Mouse (Mus musculus) myocyte (in vitro differentiated cells): ENCODE results near the gene Olfm3. TPM values are rescaled to one million over a fixed set of nuclear protein-coding genes. Genes with fewer than 3 reads are reported as not detected.

ENCODE experiments used
- H3K27me3 ChIP-seq: one replicate; pipeline ENCODE4 v1.6.1; 2011; ENCODE audit not compliant: control insufficient read depth, insufficient read depth, insufficient read length
- H3K36me3 ChIP-seq: one replicate; pipeline ENCODE4 v1.6.1; 2011; ENCODE audit not compliant: control insufficient read depth, insufficient read depth
- H3K4me2 ChIP-seq: one replicate; pipeline ENCODE4 v1.6.1; 2011; ENCODE audit warnings: low read depth, control low read depth
- H3K4me3 ChIP-seq: one replicate; pipeline ENCODE4 v1.5.1; 2011; ENCODE audit warnings: mild to moderate bottlenecking, control low read depth, moderate library complexity
- H3K79me2 ChIP-seq: one replicate; pipeline ENCODE4 v1.6.1; 2011; ENCODE audit not compliant: control insufficient read depth, insufficient read depth
- H3ac ChIP-seq: one replicate; pipeline ENCODE4 v1.6.1; 2011; ENCODE audit not compliant: control insufficient read depth, insufficient read length
- CEBPB ChIP-seq: IDR thresholded peaks from 2 replicates; pipeline ENCODE4 v1.6.1; 2011; ENCODE audit warnings: mild to moderate bottlenecking, moderate library complexity; ENCODE audit not compliant: poor library complexity, insufficient read depth, severe bottlenecking
- E2F4 ChIP-seq: IDR thresholded peaks from one replicate; pipeline ENCODE4 v1.6.1; 2011; ENCODE audit warnings: mild to moderate bottlenecking, control low read depth, moderate library complexity; ENCODE audit not compliant: insufficient read depth
- MAX ChIP-seq: IDR thresholded peaks from one replicate; pipeline ENCODE4 v1.6.1; 2011; ENCODE audit warnings: low read depth, mild to moderate bottlenecking, control low read depth
- MYOD1 ChIP-seq, 3 experiments: IDR thresholded peaks; one replicate each; pipeline ENCODE4 v1.6.1; 2011; ENCODE audit warnings: control low read depth in 2 of 3, low read depth in 2 of 3, mild to moderate bottlenecking in 2 of 3, moderate library complexity in 1 of 3; ENCODE audit not compliant: insufficient read length in 2 of 3, control insufficient read depth in 1 of 3
- MYOG ChIP-seq, 3 experiments: IDR thresholded peaks; one replicate each; pipeline ENCODE4 v1.6.1; 2011; ENCODE audit warnings: control low read depth in 2 of 3, low read depth in 2 of 3, mild to moderate bottlenecking in 2 of 3; ENCODE audit not compliant: insufficient read length in 2 of 3, control insufficient read depth in 1 of 3, insufficient read depth in 1 of 3
- POLR2A ChIP-seq: IDR thresholded peaks from one replicate; pipeline ENCODE4 v1.6.1; 2011; ENCODE audit warnings: low read depth, mild to moderate bottlenecking, control low read depth, moderate library complexity; ENCODE audit not compliant: insufficient read length
- POLR2AphosphoS2 ChIP-seq: IDR thresholded peaks from one replicate; pipeline ENCODE4 v1.6.1; 2011; ENCODE audit warnings: low read depth, control low read depth; ENCODE audit not compliant: insufficient read length
- REST ChIP-seq: IDR thresholded peaks from one replicate; pipeline ENCODE4 v1.6.1; 2011; ENCODE audit warnings: mild to moderate bottlenecking, control low read depth, moderate library complexity; ENCODE audit not compliant: insufficient read depth, insufficient read length
- SRF ChIP-seq: IDR thresholded peaks from one replicate; pipeline ENCODE4 v1.6.1; 2011; ENCODE audit warnings: low read depth; ENCODE audit not compliant: control insufficient read depth, insufficient read length
- TCF12 ChIP-seq: IDR thresholded peaks from one replicate; pipeline ENCODE4 v1.6.1; 2011; ENCODE audit warnings: mild to moderate bottlenecking, control low read depth; ENCODE audit not compliant: poor library complexity, insufficient read depth, severe bottlenecking
- TCF3 ChIP-seq: IDR thresholded peaks from one replicate; pipeline ENCODE4 v1.6.1; 2011; ENCODE audit warnings: low read depth, control low read depth; ENCODE audit not compliant: insufficient read length
- USF1 ChIP-seq: IDR thresholded peaks from one replicate; pipeline ENCODE4 v1.6.1; 2011; ENCODE audit warnings: low read depth, mild to moderate bottlenecking, control low read depth, moderate library complexity
- polyA plus RNA-seq: library from polyadenylated mRNA; unstranded; fragments of >200 nt; fragmentation: generic; extraction: Trizol; gene quantifications from one replicate; pipeline ENCODE4 v1.2.1, GENCODE M21; 2012; ENCODE audit warnings: missing spikeins

Olfm3 gene
- polyA plus RNA-seq, 1 experiment = not detected

DNA sequence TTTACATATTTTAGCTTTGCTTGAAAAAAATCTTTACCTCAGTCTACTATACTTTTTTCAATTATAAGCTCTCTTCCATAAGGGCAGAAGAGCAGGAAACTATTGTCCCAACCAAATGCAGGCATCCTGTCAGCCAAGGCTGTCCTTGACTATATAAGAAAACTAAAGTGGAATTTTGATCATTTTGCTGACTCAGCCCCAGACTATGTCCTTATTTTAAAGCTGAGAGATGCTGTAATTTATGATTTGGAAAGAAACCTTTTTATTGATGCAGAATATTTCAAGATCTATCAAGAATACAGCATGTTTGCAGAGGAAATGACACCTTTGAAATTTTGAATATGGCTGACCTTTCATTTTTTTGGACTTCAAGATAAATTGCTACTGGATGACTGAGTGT is 51.0 kb downstream of the Olfm3 start:
- H3K4me3 ChIP-seq = no peak overlapping the region
- H3ac ChIP-seq = no peak overlapping the region
- no peaks in the 10 kb centered on the region for H3K79me2 ChIP-seq
- no peaks in the 10 kb centered on the region for H3K27me3 ChIP-seq
- no peak for TF ChIP-seq TCF3
- no peak overlapping the region for H3K4me2 ChIP-seq
- H3K36me3 ChIP-seq = no peaks in the 10 kb centered on the region

GRCm38 (mm10) chr3:114959311-114959967 is 55.6 kb downstream of the Olfm3 start:
- no peaks in the 10 kb centered on the region for H3K79me2 ChIP-seq
- no peaks in the 10 kb centered on the region for H3K27me3 ChIP-seq
- TF ChIP-seq REST (no peak), SRF (no peak), TCF12 (no peak), USF1 (no peak), POLR2AphosphoS2 (no peak), E2F4 (no peak), POLR2A (no peak), CEBPB (no peak)
- H3K4me2 ChIP-seq = no peak overlapping the region
- no peaks in the 10 kb centered on the region for H3K36me3 ChIP-seq
- no peak overlapping the region for H3ac ChIP-seq
- H3K4me3 ChIP-seq = no peak overlapping the region

DNA sequence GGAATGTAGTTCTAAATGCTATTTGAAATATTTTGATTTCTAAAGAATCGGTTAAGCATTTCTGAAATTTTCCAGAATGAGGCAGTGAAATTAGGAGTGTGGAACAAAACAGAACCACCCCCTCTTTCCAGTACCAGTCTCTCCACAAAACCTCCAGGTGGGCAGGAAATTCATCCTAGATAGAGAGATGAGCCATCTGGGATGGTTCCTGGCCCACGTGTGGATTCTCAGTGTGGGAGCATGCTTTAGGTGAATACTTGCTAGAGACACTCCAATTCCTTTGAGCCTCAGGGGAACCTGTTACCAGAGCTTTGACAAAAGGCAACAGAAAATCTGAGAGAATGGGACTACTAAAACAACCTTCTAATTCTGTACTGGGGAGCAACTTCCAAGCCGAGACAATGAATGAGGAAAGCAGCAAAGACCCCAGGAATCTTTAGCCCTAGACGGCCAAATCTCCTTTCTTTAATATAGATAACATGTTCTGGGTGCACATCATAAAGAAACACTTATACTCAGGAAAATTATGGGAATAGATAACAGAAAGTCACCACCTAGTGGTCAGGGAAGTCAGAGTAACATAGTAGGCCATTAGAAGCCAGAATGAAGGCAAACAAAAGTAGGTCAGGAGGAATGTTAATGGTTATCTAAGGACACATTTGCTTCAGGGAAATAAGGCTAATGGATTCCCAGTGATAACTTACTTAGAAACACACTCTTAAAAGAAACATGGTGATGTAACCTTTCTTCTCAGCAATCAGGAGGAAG is 58.6 kb downstream of the Olfm3 start:
- no peaks in the 10 kb centered on the region for H3K36me3 ChIP-seq
- no peak overlapping the region for H3ac ChIP-seq
- H3K79me2 ChIP-seq = no peaks in the 10 kb centered on the region
- no peaks in the 10 kb centered on the region for H3K27me3 ChIP-seq
- no peak overlapping the region for H3K4me2 ChIP-seq
- H3K4me3 ChIP-seq = no peak overlapping the region
- TF ChIP-seq CEBPB (no peak), E2F4 (no peak), USF1 (no peak), MAX (no peak), TCF3 (no peak), TCF12 (no peak), REST (no peak), SRF (no peak), MYOD1 (IDR thresholded peaks at IDR 0.05; ENCODE audit: control insufficient read depth in 1 of 3, insufficient read length in 2 of 3, low read depth in 2 of 3) (no peak), MYOG (IDR thresholded peaks at IDR 0.05; ENCODE audit: control insufficient read depth in 1 of 3, insufficient read depth in 1 of 3, insufficient read length in 2 of 3, low read depth in 2 of 3) (no peak), POLR2A (no peak), POLR2AphosphoS2 (no peak)

DNA sequence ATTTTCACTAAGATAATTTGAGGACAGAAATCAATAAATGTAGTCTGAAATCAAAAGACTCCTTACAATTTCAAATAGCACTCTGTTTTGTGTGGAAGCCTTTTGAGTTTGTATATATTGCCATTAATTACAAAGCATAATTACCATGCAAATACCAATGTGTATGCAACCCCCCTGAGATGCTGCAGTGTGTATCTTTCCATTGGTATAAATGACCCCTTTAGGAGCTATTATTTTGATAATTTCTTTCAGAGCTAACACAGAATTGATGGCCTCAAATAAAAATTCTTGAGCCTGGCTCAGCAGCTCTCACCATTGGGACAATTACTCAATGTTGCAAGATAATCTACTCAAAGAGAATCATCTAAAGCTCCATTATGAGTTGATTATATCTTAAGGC is 67.3 kb downstream of the Olfm3 start:
- no peak for TF ChIP-seq TCF12
- TF ChIP-seq POLR2A = no peak
- no peak for TF ChIP-seq TCF3
- TF ChIP-seq MYOD1 (IDR thresholded peaks at IDR 0.05; ENCODE audit: control insufficient read depth in 1 of 3, insufficient read length in 2 of 3, low read depth in 2 of 3) = no peak
- no peak for TF ChIP-seq REST
- no peak for TF ChIP-seq POLR2AphosphoS2
- no peak for TF ChIP-seq CEBPB
- no peak for TF ChIP-seq USF1
- no peak for TF ChIP-seq MAX
- no peak for TF ChIP-seq E2F4
- no peak for TF ChIP-seq SRF
- no peak for TF ChIP-seq MYOG (IDR thresholded peaks at IDR 0.05; ENCODE audit: control insufficient read depth in 1 of 3, insufficient read depth in 1 of 3, insufficient read length in 2 of 3, low read depth in 2 of 3)
- Histone ChIP-seq H3K79me2 (no peaks in the 10 kb centered on the region), H3K36me3 (no peaks in the 10 kb centered on the region), H3K27me3 (no peaks in the 10 kb centered on the region), H3K4me3 (no peak overlapping the region), H3ac (no peak overlapping the region), H3K4me2 (no peak overlapping the region)

DNA sequence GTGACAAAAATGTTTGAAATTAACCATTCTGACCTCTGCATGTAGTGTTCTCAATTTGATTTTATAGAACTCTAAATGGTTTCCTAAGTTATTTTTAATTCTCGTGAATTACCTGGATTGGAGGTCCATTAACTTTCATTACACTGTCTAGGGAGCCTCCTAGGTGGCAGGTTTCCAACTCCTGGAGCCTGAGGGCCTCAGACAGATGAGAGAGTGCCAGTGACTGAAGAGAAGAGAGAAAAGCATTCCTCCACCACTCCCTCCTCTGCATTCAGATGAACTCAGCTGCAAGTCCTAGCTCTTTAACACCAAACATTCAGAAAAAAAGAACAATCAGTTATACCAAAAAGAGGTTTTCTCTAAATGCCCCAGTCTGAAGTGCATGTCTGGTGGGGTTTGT is 68.6 kb downstream of the Olfm3 start:
- Histone ChIP-seq H3K79me2 (no peaks in the 10 kb centered on the region), H3K27me3 (no peaks in the 10 kb centered on the region), H3K36me3 (no peaks in the 10 kb centered on the region), H3ac (no peak overlapping the region), H3K4me2 (no peak overlapping the region), H3K4me3 (no peak overlapping the region)
- TF ChIP-seq E2F4 (no peak), MAX (no peak), USF1 (no peak), TCF3 (no peak), POLR2AphosphoS2 (no peak), TCF12 (no peak), MYOD1 (IDR thresholded peaks at IDR 0.05; ENCODE audit: control insufficient read depth in 1 of 3, insufficient read length in 2 of 3, low read depth in 2 of 3) (no peak), REST (no peak), CEBPB (no peak), POLR2A (no peak), MYOG (IDR thresholded peaks at IDR 0.05; ENCODE audit: control insufficient read depth in 1 of 3, insufficient read depth in 1 of 3, insufficient read length in 2 of 3, low read depth in 2 of 3) (no peak), SRF (no peak)
